Mouse (Mus musculus): ENCODE measurements around the gene Psme4.
"Not testable (repeated sequence)": the region's sequence is repeated elsewhere in the genome, so short reads cannot be mapped to it uniquely, and the experiment has no call there.

The Psme4 gene

GRCm38 (mm10) chr11:30771267-30771903 is at the start of gene Psme4:
Gene Psme4 (plus strand): TSS chr11:30771726.
- DNase-seq (ENCODE audit: low spot score): peak; percentile 92

GRCm38 (mm10) chr11:30723438-30723837 is 48.1 kb upstream of the Psme4 start:
- no peak for DNase-seq (ENCODE audit: low spot score)

- DNase-seq (ENCODE audit: low spot score): no peak
Measured at GRCm38 (mm10) chr11:30730721-30731120, 40.8 kb upstream of the Psme4 start.

- no peak for DNase-seq (ENCODE audit: low spot score)
Measured at GRCm38 (mm10) chr11:30733376-30733775, 38.1 kb upstream of the Psme4 start.

- DNase-seq (ENCODE audit: low spot score): no peak
Measured at GRCm38 (mm10) chr11:30743991-30744390, 27.5 kb upstream of the Psme4 start.

- DNase-seq (ENCODE audit: low spot score): no peak
Measured at GRCm38 (mm10) chr11:30748938-30749337, 22.6 kb upstream of the Psme4 start.

GRCm38 (mm10) chr11:30749587-30749986 is 21.9 kb upstream of the Psme4 start:
- no peak for DNase-seq (ENCODE audit: low spot score)

- DNase-seq (ENCODE audit: low spot score): no peak
Measured at GRCm38 (mm10) chr11:30750039-30750823, 21.3 kb upstream of the Psme4 start.

- no peak for DNase-seq (ENCODE audit: low spot score)
Measured at GRCm38 (mm10) chr11:30752956-30753355, 18.6 kb upstream of the Psme4 start.

- DNase-seq (ENCODE audit: low spot score): not testable (repeated sequence)
Measured at GRCm38 (mm10) chr11:30754486-30754854, 17.1 kb upstream of the Psme4 start.

- DNase-seq (ENCODE audit: low spot score): no peak
Measured at GRCm38 (mm10) chr11:30754855-30755530, 16.5 kb upstream of the Psme4 start.

- DNase-seq (ENCODE audit: low spot score): no peak
Measured at GRCm38 (mm10) chr11:30761381-30761780, 10.1 kb upstream of the Psme4 start.

- no peak for DNase-seq (ENCODE audit: low spot score)
Measured at GRCm38 (mm10) chr11:30761891-30762290, 9.6 kb upstream of the Psme4 start.

- no peak for DNase-seq (ENCODE audit: low spot score)
Measured at GRCm38 (mm10) chr11:30765076-30765475, 6.5 kb upstream of the Psme4 start.

GRCm38 (mm10) chr11:30770817-30771216 is 709 bp upstream of the Psme4 start:
- DNase-seq (ENCODE audit: low spot score): no peak

GRCm38 (mm10) chr11:30771904-30772581 is 517 bp downstream of the Psme4 start:
- peak; percentile 40 for DNase-seq (ENCODE audit: low spot score)

GRCm38 (mm10) chr11:30772777-30773417 is 1.4 kb downstream of the Psme4 start:
- DNase-seq (ENCODE audit: low spot score): no peak

GRCm38 (mm10) chr11:30774638-30775037 is 3.1 kb downstream of the Psme4 start:
- no peak for DNase-seq (ENCODE audit: low spot score)

GRCm38 (mm10) chr11:30777498-30777897 is 6.0 kb downstream of the Psme4 start:
- no peak for DNase-seq (ENCODE audit: low spot score)

GRCm38 (mm10) chr11:30780893-30781292 is 9.4 kb downstream of the Psme4 start:
- no peak for DNase-seq (ENCODE audit: low spot score)

- no peak for DNase-seq (ENCODE audit: low spot score)
Measured at GRCm38 (mm10) chr11:30781612-30782011, 10.1 kb downstream of the Psme4 start.

GRCm38 (mm10) chr11:30785497-30785896 is 14.0 kb downstream of the Psme4 start:
- DNase-seq (ENCODE audit: low spot score): no peak
